Mouse (Mus musculus): Measurements from ENCODE around the gene Pars2. TPM values are rescaled to one million over a fixed set of nuclear protein-coding genes. Genes with fewer than 3 reads are reported as not detected.
A peak's percentile ranks its signal among the peaks of the same experiment; 100 is the strongest.

The Pars2 gene
- polyA plus RNA-seq, 1 experiment, result 10.6 TPM

DNA sequence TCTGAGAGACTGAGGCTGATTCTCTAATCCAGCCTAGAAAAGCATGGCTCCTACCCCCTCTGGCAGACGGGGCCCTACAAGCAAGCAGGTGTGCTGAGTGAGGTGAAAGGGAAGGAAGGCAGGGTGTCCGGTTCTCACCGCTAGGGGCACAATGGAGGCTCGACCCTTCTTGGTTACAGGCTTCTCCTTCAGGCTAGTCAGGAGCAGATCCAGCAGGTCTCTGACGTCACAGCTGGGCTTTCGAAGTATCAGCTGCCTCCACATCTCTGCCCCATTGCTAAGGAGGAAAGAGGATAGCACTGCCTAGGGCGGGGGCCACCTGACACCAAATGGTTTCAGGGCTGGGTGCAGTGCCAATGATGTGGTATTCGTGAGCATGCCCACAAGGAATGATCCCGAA lies 49.1 kb downstream of the Pars2 start:
- H3K4me3 ChIP-seq (ENCODE audit: insufficient read depth, low read depth, low read length), result no peak overlapping the region
- WGBS, result 19% methylated on average over 9 of the region's 9 CpGs
- no peaks in the 10 kb centered on the region for H3K4me1 ChIP-seq (ENCODE audit: control insufficient read depth, insufficient read depth, low read length)
- no peak overlapping the region for H3K27ac ChIP-seq (ENCODE audit: insufficient read depth, low read depth, low read length)
- no peaks in the 10 kb centered on the region for H3K36me3 ChIP-seq (ENCODE audit: control insufficient read depth, insufficient read depth, low read length)
- H3K27me3 ChIP-seq (replicated peaks; ENCODE audit: control insufficient read depth, insufficient read depth, low read length), result no peaks in the 10 kb centered on the region
- peak; percentile 42 for DNase-seq
- TF ChIP-seq CTCF (conservative IDR thresholded peaks at IDR 0.05; ENCODE audit: insufficient read depth, insufficient read length, low read depth, low read length) (peak; percentile 72), POLR2A (IDR thresholded peaks at IDR 0.05; ENCODE audit: low read depth, low read length) (no peak)

DNA sequence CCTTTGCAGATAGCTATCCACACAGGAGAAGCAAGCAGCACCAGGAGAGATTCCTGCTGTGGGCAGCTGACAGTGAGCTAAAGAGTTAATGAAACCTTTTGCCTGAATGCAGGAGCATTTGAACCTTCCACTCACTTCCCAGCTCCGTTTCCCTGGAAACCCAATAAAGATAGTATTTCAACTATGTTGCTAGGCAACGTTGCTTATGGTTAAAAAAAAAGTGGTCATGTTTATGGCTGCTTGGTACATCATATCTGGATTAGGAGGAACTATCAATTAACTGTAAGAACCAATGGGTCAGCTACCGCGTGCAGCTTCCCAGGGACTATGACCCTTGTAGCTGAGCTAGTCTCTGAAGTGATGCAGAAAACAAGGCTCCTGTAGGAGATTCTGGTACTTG lies 49.9 kb downstream of the Pars2 start:
- Histone ChIP-seq H3K4me1 (ENCODE audit: control insufficient read depth, insufficient read depth, low read length) (no peaks in the 10 kb centered on the region), H3K4me3 (ENCODE audit: insufficient read depth, low read depth, low read length) (no peak overlapping the region), H3K27me3 (replicated peaks; ENCODE audit: control insufficient read depth, insufficient read depth, low read length) (no peaks in the 10 kb centered on the region), H3K27ac (ENCODE audit: insufficient read depth, low read depth, low read length) (no peak overlapping the region), H3K36me3 (ENCODE audit: control insufficient read depth, insufficient read depth, low read length) (no peaks in the 10 kb centered on the region)
- WGBS, result 43% methylated on average over 4 of the region's 4 CpGs
- no peak for TF ChIP-seq CTCF (conservative IDR thresholded peaks at IDR 0.05; ENCODE audit: insufficient read depth, insufficient read length, low read depth, low read length)
- no peak for TF ChIP-seq POLR2A (IDR thresholded peaks at IDR 0.05; ENCODE audit: low read depth, low read length)
- no peak for DNase-seq

DNA sequence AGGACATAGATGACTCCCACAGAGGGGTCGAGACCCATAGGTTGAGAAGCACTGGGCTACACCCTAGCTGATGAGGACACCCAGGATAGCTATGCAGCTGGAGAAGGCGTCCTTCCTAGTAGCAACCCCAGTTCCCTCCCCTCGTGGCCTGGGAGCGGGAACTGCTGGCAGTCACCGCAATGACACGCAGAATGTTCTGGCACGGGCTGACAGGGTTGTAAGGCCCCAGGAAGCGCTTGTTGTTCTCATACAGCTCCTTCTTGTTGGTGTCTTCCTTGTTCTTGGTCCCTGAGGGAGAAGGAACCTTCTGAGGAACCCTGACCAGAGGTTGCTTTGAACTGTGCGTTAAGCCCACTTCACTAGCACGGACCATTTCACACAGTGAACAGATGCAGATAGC lies 53.1 kb downstream of the Pars2 start:
- no peak for DNase-seq
- WGBS, result 68% methylated on average over 10 of the region's 10 CpGs
- no peak overlapping the region for H3K27ac ChIP-seq (ENCODE audit: insufficient read depth, low read depth, low read length)
- no peak overlapping the region for H3K4me3 ChIP-seq (ENCODE audit: insufficient read depth, low read depth, low read length)
- no peaks in the 10 kb centered on the region for H3K36me3 ChIP-seq (ENCODE audit: control insufficient read depth, insufficient read depth, low read length)
- no peaks in the 10 kb centered on the region for H3K27me3 ChIP-seq (replicated peaks; ENCODE audit: control insufficient read depth, insufficient read depth, low read length)
- no peaks in the 10 kb centered on the region for H3K4me1 ChIP-seq (ENCODE audit: control insufficient read depth, insufficient read depth, low read length)
- TF ChIP-seq POLR2A (IDR thresholded peaks at IDR 0.05; ENCODE audit: low read depth, low read length) (no peak), CTCF (conservative IDR thresholded peaks at IDR 0.05; ENCODE audit: insufficient read depth, insufficient read length, low read depth, low read length) (no peak)

DNA sequence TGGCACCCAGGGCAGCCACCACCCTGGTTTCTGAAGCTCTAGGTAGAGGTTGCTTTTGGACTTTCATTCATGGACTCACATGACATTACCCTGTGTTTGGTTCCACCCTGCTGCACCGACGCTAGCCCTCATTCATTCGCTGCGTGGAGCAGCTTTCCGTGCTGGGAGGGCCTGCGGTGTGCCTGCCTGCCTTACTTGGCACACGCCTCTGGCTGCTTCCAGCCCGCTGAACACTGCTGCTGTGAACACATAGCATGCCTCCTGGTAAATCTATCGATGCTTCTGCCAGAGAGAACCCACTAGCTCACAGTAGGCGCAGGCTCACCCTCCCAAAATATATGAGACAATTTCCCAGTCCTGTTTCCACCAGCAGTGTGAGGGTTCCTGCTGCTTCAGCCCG lies 53.5 kb downstream of the Pars2 start:
- TF ChIP-seq POLR2A (IDR thresholded peaks at IDR 0.05; ENCODE audit: low read depth, low read length), result no peak
- TF ChIP-seq CTCF (conservative IDR thresholded peaks at IDR 0.05; ENCODE audit: insufficient read depth, insufficient read length, low read depth, low read length), result no peak
- 42% methylated on average over 11 of the region's 11 CpGs for WGBS
- Histone ChIP-seq H3K27ac (ENCODE audit: insufficient read depth, low read depth, low read length) (no peak overlapping the region), H3K27me3 (replicated peaks; ENCODE audit: control insufficient read depth, insufficient read depth, low read length) (no peaks in the 10 kb centered on the region), H3K4me1 (ENCODE audit: control insufficient read depth, insufficient read depth, low read length) (no peaks in the 10 kb centered on the region), H3K36me3 (ENCODE audit: control insufficient read depth, insufficient read depth, low read length) (no peaks in the 10 kb centered on the region), H3K4me3 (ENCODE audit: insufficient read depth, low read depth, low read length) (no peak overlapping the region)
- DNase-seq, result peak; percentile 69

Other genes starting within 250 kb of the Pars2 start
- 5.8 and 6.0 TPM in 2 replicates for gene Pcsk9, start 186.7 kb upstream of the Pars2 start, polyA plus RNA-seq (2012; rRNA removed)
- 73.6 and 78.1 TPM in 2 replicates for gene Bsnd, start 158.8 kb upstream of the Pars2 start, polyA plus RNA-seq (2012; rRNA removed)
- 242 and 276 TPM in 2 replicates for gene Dhcr24, start 90.0 kb upstream of the Pars2 start, polyA plus RNA-seq (2012; rRNA removed)
- gene Lexm, start 33.8 kb upstream of the Pars2 start, polyA plus RNA-seq (2012; rRNA removed), result not detected in 2 replicates
- 4.6 and 6.1 TPM in 2 replicates for gene Ttc22, start 28.6 kb upstream of the Pars2 start, polyA plus RNA-seq (2012; rRNA removed)
- gene Ttc4, start 27.9 kb downstream of the Pars2 start, polyA plus RNA-seq (2012; rRNA removed), result 41.3 and 50.4 TPM in 2 replicates
- 9.2 and 9.7 TPM in 2 replicates for gene Mroh7, start 79.9 kb downstream of the Pars2 start, polyA plus RNA-seq (2012; rRNA removed)
- gene Fam151a, start 82.8 kb downstream of the Pars2 start, polyA plus RNA-seq (2012; rRNA removed), result 265 and 295 TPM in 2 replicates
- gene Acot11, start 153.9 kb downstream of the Pars2 start, polyA plus RNA-seq (2012; rRNA removed), result 18.2 and 20.2 TPM in 2 replicates

All from kidney, adult 2 months (tissue).